Mouse (Mus musculus) heart, adult 9 months (tissue): ENCODE results near the gene Olfr315.
"Not testable (repeated sequence)": the region's sequence is repeated elsewhere in the genome, so short reads cannot be mapped to it uniquely, and the experiment has no call there.

Experiments used
- DNase-seq, 2 experiments: peaks; one replicate each; pipeline ENCODE4 v3.0.0; 2022; ENCODE audit warnings: low spot score in 2 of 2

Olfr315 gene

GRCm38 (mm10) chr11:58772888-58773287, at the start of gene Olfr315:
Gene Olfr315 (plus strand): TSS chr11:58773188.
- DNase-seq: no peak

GRCm38 (mm10) chr11:58723914-58724313, 49.1 kb upstream of the Olfr315 start, which contains the start of gene Olfr318:
Gene Olfr318 (minus strand): TSS chr11:58724014.
- DNase-seq: no peak

GRCm38 (mm10) chr11:58727896-58728650, 44.9 kb upstream of the Olfr315 start:
- DNase-seq: not testable (repeated sequence)

GRCm38 (mm10) chr11:58733372-58733771, 39.6 kb upstream of the Olfr315 start:
- DNase-seq: no peak

GRCm38 (mm10) chr11:58738792-58739262, 34.2 kb upstream of the Olfr315 start, which contains the start of gene Olfr317:
Gene Olfr317 (minus strand): TSS chr11:58739212.
- no peak for DNase-seq

GRCm38 (mm10) chr11:58751096-58751495, 21.9 kb upstream of the Olfr315 start:
- DNase-seq: not testable (repeated sequence)

GRCm38 (mm10) chr11:58752434-58752833, 20.6 kb upstream of the Olfr315 start, which contains the start of gene Olfr316:
Gene Olfr316 (plus strand): TSS chr11:58752734.
- DNase-seq: no peak

GRCm38 (mm10) chr11:58782480-58783089, 9.6 kb downstream of the Olfr315 start, which contains the start of gene Olfr314:
Gene Olfr314 (plus strand): TSS chr11:58782952.
- no peak for DNase-seq

GRCm38 (mm10) chr11:58784182-58784581, 11.2 kb downstream of the Olfr315 start:
- no peak for DNase-seq

- DNase-seq: no peak
These were observed 14.7 kb downstream of the Olfr315 start for GRCm38 (mm10) chr11:58787651-58788050.

- no peak for DNase-seq
These were observed 15.4 kb downstream of the Olfr315 start for GRCm38 (mm10) chr11:58788346-58788745.

- DNase-seq: no peak
These were observed 16.5 kb downstream of the Olfr315 start for GRCm38 (mm10) chr11:58789532-58789931.

- no peak for DNase-seq
These were observed 17.1 kb downstream of the Olfr315 start for GRCm38 (mm10) chr11:58790053-58790452.

- DNase-seq: no peak
These were observed 17.7 kb downstream of the Olfr315 start for GRCm38 (mm10) chr11:58790646-58791045.

GRCm38 (mm10) chr11:58795856-58796255, 22.9 kb downstream of the Olfr315 start:
- DNase-seq: no peak

GRCm38 (mm10) chr11:58796850-58797249, 23.9 kb downstream of the Olfr315 start:
- DNase-seq: no peak

GRCm38 (mm10) chr11:58799747-58800146, 26.8 kb downstream of the Olfr315 start:
- DNase-seq: no peak

GRCm38 (mm10) chr11:58801558-58802228, 28.7 kb downstream of the Olfr315 start, which contains the start of gene Fam183b:
Gene Fam183b (minus strand): TSS chr11:58801960.
- DNase-seq: peak; percentile 3 to 18

GRCm38 (mm10) chr11:58803871-58804270, 30.9 kb downstream of the Olfr315 start:
- DNase-seq: no peak

GRCm38 (mm10) chr11:58804393-58804792, 31.4 kb downstream of the Olfr315 start:
- no peak for DNase-seq

GRCm38 (mm10) chr11:58812001-58812400, 39.0 kb downstream of the Olfr315 start:
- no peak for DNase-seq

- DNase-seq: not testable (repeated sequence)
These were observed 41.7 kb downstream of the Olfr315 start, which contains the start of gene Olfr313 for GRCm38 (mm10) chr11:58814700-58815099. Gene Olfr313 (plus strand): TSS chr11:58815000.
